Mouse (Mus musculus) right cerebral cortex, adult 18-20 months (tissue): ENCODE data around the gene Imp3.

ENCODE experiments used
- DNase-seq: peaks from one replicate; pipeline ENCODE4 v3.0.0; 2022; ENCODE audit warnings: mixed read lengths

Gene Imp3

DNA sequence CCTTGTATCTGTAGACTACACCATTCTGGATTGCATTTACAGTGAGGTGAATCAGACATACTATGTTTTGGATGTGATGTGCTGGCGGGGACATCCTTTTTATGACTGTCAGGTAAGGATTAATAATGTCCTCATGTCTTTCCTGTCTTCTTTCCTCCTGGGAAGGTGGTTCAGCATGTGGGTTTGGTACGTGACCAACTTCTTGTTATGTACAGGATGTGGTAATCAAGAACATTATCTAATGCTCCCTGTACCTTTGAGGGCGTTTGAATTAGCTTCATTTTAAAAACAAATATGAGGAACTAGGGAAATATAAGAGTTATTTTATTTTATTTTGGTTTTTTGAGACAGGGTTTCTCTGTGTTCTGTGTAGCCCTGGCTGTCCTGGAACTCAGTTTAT, 37.9 kb downstream of the Imp3 start:
- no peak for DNase-seq

DNA sequence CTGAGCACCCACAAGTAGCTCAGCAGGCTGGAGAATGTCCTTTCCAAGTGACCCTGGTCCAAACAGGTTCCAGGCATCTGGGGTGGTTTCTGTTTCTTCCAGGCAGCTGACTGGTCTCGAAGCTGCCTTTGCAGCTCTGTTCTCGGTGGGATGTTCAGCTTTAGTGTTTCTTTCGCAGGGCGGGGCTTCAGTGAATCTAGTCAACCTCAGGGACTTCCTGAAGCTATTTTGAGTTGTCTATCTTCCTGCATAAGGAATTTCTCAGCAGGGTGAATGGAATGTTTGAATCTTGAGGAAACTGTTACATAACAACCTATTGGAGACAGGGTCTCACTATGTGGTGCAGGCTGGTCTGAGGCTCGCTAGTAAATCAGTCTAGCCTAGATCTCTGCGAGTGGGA, 42.9 kb downstream of the Imp3 start:
- DNase-seq: no peak

DNA sequence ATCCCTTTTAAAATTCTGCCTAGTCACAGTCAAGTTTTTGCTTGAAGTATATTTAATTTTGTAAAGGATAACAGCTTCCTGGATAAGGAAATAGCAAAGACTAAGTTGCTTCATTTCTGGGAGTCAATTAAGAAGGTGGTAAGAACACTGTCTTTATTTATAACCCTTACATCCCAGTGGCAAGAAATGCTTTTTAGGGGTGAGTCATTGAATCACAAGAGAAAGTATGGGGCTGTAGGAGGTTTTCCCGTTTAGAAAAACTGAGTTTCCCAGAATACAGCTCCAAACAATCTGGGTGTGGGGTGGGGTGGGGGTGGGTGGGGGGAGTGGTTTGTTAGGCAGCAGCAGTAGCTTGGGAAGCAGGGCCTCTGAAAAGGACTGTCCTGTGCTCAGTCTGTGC, 44.2 kb downstream of the Imp3 start:
- DNase-seq: no peak
